Mouse (Mus musculus) T-cell, adult 2 months (primary cell): ENCODE measurements around the gene Fscn3.

Source experiments
- DNase-seq: peaks from one replicate; pipeline ENCODE4 v3.0.0; 2022; ENCODE audit warnings: low spot score

Gene Fscn3

GRCm38 (mm10) chr6:28486905-28487304, 59.3 kb downstream of the Fscn3 start:
- DNase-seq = no peak
